8 mouse cellular contexts compared by ENCODE assay signal in genomic region chr8:70522592-70523403, GRCm38 (mm10). TPM values are rescaled to one million over a fixed set of nuclear protein-coding genes. Genes with fewer than 3 reads are reported as not detected.
DNase-seq lines count a peak whose midpoint lies in the region; ATAC-seq lines count a peak whose summit lies in the region.

No protein-coding gene starts in this region.

- peak overlapping the region; percentile 79 for H3K4me2 ChIP-seq in intestine, embryonic 14.5 days (ENCODE audit: low read length)

- peaks cover 19% of the 10 kb centered on the region for H3K36me3 ChIP-seq in intestine, embryonic 14.5 days (ENCODE audit: control insufficient read depth, insufficient read depth, low read length)

- peak overlapping the region; percentile 70 for H3K9ac ChIP-seq in intestine, embryonic 14.5 days (ENCODE audit: low read length)

- DNase-seq in adipocyte (ENCODE audit: low spot score): peak; percentile 99
- peak; percentile 99 for DNase-seq in embryo, embryonic 10 days (ENCODE audit: low spot score)
- peak; percentile 95 for DNase-seq in gastrocnemius, postnatal 14 days
- DNase-seq in intestine, embryonic 14.5 days (ENCODE audit: low spot score): peak; percentile 96
- DNase-seq in left cerebral cortex, postnatal 14 days (ENCODE audit: low spot score in 2 of 2): peak; percentile 97
- DNase-seq in mesoderm, embryonic 11.5 days (ENCODE audit: low read depth, low spot score): peak; percentile 98
- peak; percentile 95 for DNase-seq in right cerebral cortex, postnatal 36 days (ENCODE audit: low spot score in 2 of 2)
- peak; percentile 96 for DNase-seq in yolk sac, embryonic 10.5 days (ENCODE audit: low spot score)

- under 1% methylated on average over 51 of the region's 51 CpGs for whole genome bisulfite sequencing in intestine, embryonic 14.5 days

- peaks cover 12% of the 10 kb centered on the region for H3K4me1 ChIP-seq in intestine, embryonic 14.5 days (replicated peaks; ENCODE audit: control insufficient read depth, insufficient read depth, low read length)

- no peaks in the 10 kb centered on the region for H3K27me3 ChIP-seq in intestine, embryonic 14.5 days (replicated peaks; ENCODE audit: control insufficient read depth, insufficient read depth, low read length)

- peak overlapping the region; percentile 89 for H3K27ac ChIP-seq in intestine, embryonic 14.5 days (ENCODE audit: low read depth)

- peak overlapping the region; percentile 76 for H3K4me3 ChIP-seq in intestine, embryonic 14.5 days (ENCODE audit: low read depth, low read length)

- intact Hi-C loops in gastrocnemius, postnatal 14 days (cut with DNase I; ENCODE audit: low total_unique reads): no loop called here
- intact Hi-C loops in left cerebral cortex, postnatal 14 days (cut with DNase I): no loop called here

- ATAC-seq in intestine, embryonic 14.5 days (replicated peaks; ENCODE audit: low FRiP score, low TSS enrichment, low read depth): peak; percentile 79

- no peaks in the 10 kb centered on the region for H3K9me3 ChIP-seq in intestine, embryonic 14.5 days (ENCODE audit: control insufficient read depth, low read length)

RNA-seq across cellular contexts. Expression of gene Fkbp8, which starts 4.7 kb away (rescaled TPM):
- 100 to 1,000 TPM; 116 to 117 TPM for total RNA-seq in gastrocnemius, postnatal 14 days (2021)
- 271 and 278 TPM in 2 replicates for polyA plus RNA-seq in intestine, embryonic 14.5 days (2014; fragmentation: Nextera tagmentation; extraction: Ambion mirVana)
- total RNA-seq in left cerebral cortex, postnatal 14 days (2021): 100 to 1,000 TPM; 396 to 406 TPM

RNA-seq across cellular contexts. Expression of gene Kxd1, which starts 5.0 kb away (rescaled TPM):
- 10 to 100 TPM; 64.9 to 73.0 TPM for total RNA-seq in gastrocnemius, postnatal 14 days (2021)
- 71.1 and 77.6 TPM in 2 replicates for polyA plus RNA-seq in intestine, embryonic 14.5 days (2014; fragmentation: Nextera tagmentation; extraction: Ambion mirVana)
- 10 to 100 TPM; 40.8 to 43.4 TPM for total RNA-seq in left cerebral cortex, postnatal 14 days (2021)

RNA-seq across cellular contexts. Expression of gene Uba52, which starts 12.2 kb away (rescaled TPM):
- 1,000 to 10,000 TPM; 1,030 to 1,066 TPM for total RNA-seq in gastrocnemius, postnatal 14 days (2021)
- polyA plus RNA-seq in intestine, embryonic 14.5 days (2014; fragmentation: Nextera tagmentation; extraction: Ambion mirVana): 1,195 and 1,247 TPM in 2 replicates
- total RNA-seq in left cerebral cortex, postnatal 14 days (2021): 1,000 to 10,000 TPM in 1 of 2 experiments, 100 to 1,000 TPM in 1; 967 to 1,028 TPM

RNA-seq across cellular contexts. Expression of gene Rex1bd, which starts 16.2 kb away (rescaled TPM):
- total RNA-seq in gastrocnemius, postnatal 14 days (2021): 100 to 1,000 TPM; 118 to 122 TPM
- polyA plus RNA-seq in intestine, embryonic 14.5 days (2014; fragmentation: Nextera tagmentation; extraction: Ambion mirVana): 130 and 136 TPM in 2 replicates
- 10 to 100 TPM; 96.6 to 99.7 TPM for total RNA-seq in left cerebral cortex, postnatal 14 days (2021)

RNA-seq across cellular contexts. Expression of gene Ell, which starts 16.5 kb away (rescaled TPM):
- total RNA-seq in gastrocnemius, postnatal 14 days (2021): 10 to 100 TPM in 1 of 2 experiments, 1 to 10 TPM in 1; 9.0 to 10.3 TPM
- polyA plus RNA-seq in intestine, embryonic 14.5 days (2014; fragmentation: Nextera tagmentation; extraction: Ambion mirVana): 16.6 and 18.5 TPM in 2 replicates
- 10 to 100 TPM; 13.8 to 17.4 TPM for total RNA-seq in left cerebral cortex, postnatal 14 days (2021)

Comparison
In these comparisons a context has a peak if more than half of its experiments do, and no peak if none do; other contexts are left out.
1. Peak in every context shown above with its lines: DNase-seq, ATAC-seq, H3K4me3 ChIP-seq and H3K27ac ChIP-seq.